Mouse (Mus musculus): Measurements from ENCODE around the gene Mat2a.
A peak's percentile ranks its signal among the peaks of the same experiment; 100 is the strongest.
"Not testable (repeated sequence)": the region's sequence is repeated elsewhere in the genome, so short reads cannot be mapped to it uniquely, and the experiment has no call there.

Gene Mat2a

DNA sequence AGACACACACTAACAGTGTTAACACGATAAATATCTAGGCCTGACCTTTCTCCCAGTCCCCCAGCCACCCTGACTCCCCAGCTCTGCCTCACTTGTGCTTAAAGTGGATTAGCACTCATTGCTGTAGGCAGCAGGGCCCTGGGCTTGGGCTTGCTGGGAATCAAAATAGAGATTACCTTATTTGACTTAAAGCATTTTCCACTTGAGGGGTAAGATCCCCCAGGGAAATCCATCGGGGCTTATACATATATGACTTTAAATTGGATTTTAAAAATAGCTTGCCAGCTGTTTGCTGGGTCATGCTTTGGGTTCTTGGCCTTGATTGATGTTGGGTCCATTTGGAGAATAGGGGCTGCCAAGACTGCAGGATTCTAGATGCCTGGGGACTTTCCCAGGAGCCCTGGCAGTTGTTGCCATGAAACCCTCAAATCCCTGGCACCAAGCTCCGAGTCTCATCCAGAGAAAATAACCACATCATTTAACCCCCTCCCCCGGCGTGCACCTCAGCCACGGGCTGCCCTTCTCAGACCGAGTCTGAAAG, 15.5 kb upstream of the Mat2a start:
- no peak for DNase-seq

DNA sequence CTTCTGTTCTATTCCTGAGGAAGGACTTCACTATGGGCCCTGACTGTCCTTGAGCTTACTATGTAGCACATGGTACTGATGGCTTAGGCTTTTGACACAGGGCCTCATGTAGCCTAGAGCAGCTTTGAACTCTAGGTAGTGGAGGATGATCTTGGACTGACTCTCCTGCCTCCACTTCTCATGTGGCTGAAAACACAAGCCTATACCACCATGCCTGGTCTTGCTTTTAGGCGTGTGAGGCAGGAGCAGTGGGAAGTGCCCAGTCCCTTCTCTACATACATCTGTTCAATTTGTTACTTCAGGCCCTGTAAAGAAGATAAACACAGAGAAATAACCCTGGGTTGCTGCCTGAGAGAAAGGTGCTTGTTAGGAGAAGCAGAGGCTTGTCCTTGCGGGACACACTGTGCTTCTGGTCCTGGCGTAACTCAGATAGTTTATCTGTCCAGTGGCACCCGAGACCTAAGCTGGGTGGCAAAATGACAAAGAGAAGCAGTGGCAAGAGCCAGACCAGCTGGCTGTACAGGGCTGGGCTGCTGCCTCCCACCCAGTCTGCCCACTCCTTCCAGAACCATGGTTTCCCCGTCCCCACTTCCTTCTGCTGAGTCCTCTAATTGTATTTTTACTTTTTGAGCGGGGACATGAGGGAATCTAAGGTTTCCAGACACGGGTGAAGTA, 14.9 kb upstream of the Mat2a start:
- DNase-seq = no peak

DNA sequence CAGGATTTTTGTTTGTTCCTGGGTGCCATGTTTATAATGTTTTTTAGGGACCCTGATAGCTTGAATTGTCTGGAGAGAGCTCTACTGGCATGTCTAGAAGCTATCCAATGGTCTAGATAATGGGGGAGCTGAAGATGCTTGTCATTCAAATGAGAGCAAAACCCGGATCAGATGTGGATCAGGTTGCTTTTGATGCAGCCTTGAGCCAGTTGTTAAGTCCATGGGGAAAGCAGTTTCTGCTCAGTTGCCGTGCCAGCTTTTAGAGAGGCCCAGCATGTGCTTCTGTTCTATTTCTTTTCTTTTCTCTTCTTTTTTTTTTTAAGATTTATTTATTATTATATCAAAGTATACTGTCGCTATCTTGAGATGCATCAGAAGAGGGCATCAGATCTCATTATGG, 14.2 kb upstream of the Mat2a start:
- no peak for DNase-seq

GRCm38 (mm10) chr6:72452329-72452728, 13.0 kb upstream of the Mat2a start:
- no peak for DNase-seq

- not testable (repeated sequence) for DNase-seq
Measured at GRCm38 (mm10) chr6:72451778-72452177, 12.4 kb upstream of the Mat2a start.

DNA sequence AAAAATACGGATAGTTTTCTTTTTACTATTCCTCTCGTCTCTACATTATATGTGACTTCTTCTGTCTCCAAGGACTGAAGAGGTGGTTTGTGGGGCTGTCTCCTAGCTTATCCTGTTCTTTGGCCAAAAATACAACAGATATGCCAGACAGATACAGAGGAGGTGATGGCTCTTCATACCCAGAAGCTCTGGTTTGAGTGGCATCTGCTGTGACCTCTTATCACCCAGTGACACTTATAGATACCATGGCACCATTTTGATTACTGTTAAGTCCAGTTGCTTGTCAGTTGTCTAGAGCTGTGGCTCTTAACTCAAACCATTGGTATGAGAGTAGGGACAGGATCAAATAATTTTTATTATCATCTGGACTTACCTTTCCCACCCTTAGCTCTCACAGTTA, 8.1 kb upstream of the Mat2a start:
- DNase-seq = no peak

- DNase-seq = no peak
Measured at GRCm38 (mm10) chr6:72445011-72445410, 5.7 kb upstream of the Mat2a start.

DNA sequence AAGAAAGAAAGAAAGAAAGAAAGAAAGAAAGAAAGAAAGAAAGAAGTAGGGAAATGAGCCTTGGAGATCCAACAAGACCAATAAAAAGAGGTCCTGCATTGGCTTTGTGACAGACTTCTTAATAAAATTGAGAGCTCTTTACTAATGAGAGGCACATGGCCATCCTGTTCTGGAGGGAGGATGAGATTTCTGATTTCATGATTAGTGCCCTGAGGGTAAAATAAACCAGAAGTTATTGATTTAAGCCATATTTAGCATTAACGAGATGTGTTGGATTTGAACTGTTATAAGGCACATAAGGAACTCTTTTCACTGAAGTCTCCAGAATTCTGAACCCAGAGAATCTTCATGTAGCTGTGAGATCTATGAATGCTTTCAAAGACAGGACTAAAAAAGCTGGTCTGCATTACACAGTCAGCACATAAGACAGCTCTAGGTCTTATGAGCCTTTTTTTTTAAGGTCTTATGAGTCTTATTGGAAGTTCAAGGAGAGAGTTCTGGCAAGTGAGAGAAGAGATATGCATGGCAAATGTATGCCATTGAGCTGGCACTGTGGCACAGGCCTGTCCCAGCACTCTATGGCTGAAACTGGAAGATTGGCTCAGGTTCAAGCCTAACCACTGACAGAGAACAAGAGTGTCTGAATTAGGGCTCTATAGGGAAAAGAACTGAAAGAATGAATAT, 3.7 kb upstream of the Mat2a start:
- DNase-seq = no peak

- DNase-seq = peak; percentile 28
Measured at GRCm38 (mm10) chr6:72440186-72440990, 1.0 kb upstream of the Mat2a start.

GRCm38 (mm10) chr6:72438862-72439354, 450 bp downstream of the Mat2a start:
- DNase-seq = peak; percentile 89

DNA sequence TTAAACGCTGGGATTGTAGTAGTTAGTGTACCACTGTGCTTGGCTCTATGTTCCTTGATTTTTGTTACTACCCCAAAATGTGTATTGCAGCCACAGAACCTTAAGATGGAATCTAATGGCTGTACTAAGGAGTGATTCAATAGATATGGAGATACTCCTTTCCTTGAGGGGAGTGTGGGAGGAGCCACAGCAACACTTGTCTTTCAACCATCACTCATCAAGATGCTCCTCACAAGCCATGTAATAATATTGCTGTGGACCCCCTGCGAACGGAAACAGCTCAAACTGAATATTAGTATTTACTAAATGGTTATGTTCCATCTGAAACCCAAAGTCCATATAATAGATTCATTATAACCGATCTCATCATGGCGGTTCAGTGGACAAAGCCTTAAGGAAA, 1.1 kb downstream of the Mat2a start:
- DNase-seq = no peak

DNA sequence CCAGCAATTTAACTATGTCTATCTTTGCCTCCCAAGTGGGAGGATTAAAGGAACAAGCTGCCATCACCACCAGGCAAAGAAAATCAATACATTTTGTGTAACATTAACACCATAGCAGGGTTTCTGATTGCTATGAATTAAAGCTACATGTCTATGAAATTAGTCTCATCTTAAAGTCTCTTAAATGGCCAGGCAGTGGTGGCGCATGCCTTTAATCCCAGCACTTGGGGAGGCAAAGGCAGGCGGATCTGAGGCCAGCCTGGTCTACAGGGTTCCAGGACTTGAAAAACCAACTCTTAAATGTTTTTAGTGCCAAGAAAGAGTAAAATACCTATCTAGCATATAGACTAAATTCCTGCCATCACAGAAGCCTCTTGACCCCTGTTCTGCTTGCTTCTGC, 7.2 kb downstream of the Mat2a start:
- no peak for DNase-seq

DNA sequence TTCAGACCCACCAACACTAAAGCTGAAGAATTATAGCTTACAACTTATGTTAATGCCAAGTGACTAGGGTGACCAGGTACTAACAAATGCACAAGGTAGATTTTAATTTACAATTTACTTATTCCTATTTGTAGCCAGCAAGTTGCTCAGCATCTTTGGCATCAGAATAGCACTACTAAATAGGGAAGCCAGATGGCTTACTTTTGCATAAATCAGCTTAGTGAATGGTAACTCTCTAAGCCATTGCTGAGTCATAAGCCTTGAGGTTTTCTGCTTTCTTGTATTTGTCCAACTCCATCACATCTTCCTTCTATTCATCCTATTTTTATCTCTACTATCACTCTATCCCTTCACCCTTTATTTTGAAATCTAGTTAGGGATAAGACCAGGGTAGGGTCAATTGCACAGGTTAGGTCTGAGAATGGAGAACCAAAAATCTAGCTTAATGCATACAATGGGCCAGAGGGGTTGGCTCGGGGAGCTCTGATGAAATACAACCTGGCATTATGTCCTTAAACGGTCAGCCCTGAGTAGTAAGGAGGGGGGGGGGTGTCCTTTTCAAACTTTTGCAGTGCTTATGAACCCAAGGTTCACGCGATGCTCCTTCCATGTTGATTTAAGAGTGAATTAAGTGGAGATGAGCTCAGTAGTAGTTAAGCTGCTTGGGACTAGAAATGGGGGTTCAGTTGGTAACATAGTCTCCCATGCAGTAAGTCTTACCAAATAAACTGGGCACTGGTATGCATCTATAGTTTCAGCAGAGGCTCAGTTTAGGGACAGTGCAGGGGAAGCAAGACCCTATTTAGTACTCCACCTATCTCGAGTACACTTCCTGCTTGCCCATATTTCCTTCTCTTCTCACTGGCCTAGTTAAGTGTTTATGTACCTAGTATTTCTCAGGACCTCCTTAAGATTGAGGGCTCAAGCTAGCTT, 8.1 kb downstream of the Mat2a start:
- no peak for DNase-seq

DNA sequence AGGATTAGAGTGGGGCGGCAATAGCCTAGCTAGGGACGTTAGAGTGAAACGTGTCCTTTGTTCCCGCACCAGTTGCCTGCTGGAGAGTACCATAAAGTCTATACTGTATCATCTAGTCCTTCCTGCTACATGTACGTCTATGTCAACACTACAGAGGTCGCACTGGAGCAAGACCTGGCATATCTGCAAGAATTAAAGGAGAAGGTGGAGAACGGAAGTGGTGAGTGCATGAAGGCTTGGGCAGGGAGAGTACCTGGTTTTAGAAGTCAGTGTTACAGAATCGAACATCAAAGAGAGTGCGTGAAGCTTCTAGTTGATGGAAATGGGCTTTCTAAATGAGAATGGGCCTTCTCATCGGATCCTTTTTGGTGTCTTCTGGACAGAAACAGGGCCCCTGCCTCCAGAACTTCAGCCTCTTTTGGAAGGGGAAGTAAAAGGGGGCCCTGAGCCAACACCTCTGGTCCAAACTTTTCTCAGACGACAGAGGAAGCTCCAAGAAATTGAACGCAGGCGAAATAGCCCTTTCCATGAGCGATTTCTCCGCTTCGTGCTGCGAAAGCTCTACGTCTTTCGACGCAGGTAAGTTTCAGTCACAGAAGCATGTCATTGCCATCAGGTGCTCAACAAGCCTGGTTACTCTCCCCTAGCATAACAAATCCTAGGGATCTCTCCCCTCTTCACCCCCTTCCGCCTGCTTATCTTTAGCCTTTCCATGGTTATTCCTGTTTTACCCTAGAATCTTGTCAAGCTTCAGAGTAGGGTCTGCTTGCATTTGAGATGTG, 10.1 kb downstream of the Mat2a start:
- no peak for DNase-seq

DNA sequence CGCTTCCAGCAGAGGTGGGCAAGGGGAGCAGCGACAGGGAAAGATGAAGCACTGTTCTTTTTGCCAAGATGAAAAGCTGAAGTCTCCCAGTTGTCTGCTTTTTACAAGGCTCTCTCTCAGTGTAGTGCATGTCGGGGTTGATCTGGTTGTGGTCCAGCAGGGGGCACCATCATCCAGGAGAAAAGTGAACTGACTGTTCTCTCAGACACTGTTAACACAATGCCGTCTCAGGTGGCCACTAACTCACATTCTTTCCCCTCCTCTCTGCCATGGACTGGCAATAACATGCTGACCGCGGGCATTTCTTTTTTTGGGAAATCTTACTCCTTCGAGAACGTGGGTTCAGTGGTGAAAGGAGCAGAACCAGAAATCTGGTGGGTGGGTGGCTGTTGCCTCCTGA, 11.3 kb downstream of the Mat2a start:
- DNase-seq = peak; percentile 82

GRCm38 (mm10) chr6:72425646-72426045, 13.7 kb downstream of the Mat2a start:
- no peak for DNase-seq

GRCm38 (mm10) chr6:72420901-72421300, 18.5 kb downstream of the Mat2a start:
- no peak for DNase-seq

DNA sequence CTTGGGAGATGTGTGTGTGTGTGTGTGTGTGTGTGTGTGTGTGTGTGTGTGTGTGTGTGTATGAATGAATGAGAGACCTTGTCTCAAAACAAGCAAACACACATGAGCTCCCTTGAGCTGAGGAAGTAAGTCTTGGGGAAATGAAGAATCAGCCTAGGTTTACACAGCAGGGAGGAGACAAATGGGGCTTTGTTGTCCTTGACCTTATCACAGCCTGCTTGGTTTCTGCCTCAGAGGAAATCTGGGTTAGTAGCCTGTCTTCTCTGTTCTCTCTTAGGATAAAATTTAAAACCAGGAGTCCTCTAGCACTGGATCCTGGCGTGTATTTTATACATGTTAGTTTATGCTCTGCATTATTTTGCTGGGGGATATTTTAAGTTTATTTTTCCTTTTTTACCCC, 19.6 kb downstream of the Mat2a start:
- DNase-seq = no peak

DNA sequence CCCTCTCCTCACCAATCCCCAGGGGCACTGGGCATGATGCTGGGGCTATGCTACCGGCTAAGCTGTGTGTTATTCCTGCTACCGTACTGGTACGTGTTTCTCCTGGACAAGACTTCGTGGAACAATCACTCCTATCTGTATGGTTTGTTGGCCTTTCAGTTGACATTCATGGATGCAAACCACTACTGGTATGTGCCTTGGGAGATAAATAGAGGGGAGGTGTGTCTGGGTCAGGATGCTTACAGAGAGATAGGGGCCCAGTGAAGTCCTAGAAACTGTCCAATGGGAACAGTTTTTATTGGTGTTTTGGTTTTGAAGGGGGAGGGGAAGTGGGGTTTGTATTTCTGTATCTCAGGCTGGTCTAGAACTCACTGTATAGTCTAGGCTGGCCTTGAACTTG, 21.1 kb downstream of the Mat2a start:
- no peak for DNase-seq

DNA sequence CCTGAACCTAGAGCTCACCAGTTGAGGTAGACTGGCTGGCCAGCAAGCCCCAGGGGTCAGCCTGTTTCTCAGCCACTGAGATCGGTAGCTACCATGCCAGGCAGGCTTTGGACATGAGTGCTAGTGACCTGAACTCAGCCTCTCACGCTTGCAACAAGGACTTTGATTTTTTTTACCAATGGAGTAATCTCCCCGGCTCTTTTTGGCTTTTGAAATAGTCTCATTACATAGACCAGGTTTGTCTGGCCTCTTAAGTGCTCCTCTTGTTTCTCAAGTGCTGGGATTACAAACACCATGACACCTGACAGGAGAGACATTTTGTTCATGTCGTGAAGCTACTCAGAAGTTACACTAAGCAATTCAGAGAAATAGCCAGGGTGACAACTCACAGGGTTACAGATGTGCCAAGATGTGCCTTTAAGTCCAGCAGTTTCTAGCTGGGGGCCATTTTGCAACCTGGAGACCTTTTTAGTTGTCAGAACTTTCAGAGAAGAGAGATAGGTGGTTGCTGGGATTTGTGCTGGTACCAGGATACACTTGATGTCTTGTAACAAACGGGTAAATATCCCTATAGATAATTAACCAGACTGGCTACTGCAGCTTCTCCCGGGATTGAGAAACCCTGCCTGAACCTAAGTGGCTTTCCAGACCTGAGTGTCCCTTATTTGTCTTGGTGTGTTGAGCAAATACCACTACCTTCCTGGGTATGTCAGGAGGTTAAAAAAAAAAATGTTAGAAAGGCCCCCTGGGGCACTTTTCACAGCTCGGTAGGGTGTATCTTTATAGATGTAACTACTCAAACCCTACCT, 23.2 kb downstream of the Mat2a start:
- no peak for DNase-seq

DNA sequence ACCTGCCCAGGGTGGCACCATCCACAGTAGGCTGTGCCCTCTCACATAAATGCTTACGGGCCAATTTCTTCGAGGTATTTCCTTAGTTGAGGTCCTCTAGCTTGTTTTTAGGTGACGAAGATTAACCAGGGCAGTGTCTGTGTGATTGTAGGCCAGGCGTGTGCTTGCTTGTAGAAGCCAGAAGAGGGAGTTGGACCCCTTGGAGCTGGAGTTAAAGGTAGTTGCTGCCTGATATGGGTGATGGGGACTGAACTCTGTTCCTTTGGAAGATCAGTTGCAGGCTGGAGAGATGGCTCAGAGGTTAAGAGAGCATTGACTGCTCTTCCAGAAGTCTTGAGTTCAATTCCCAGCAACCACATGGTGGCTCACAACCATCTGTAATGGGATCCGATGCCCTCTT, 24.2 kb downstream of the Mat2a start:
- DNase-seq = no peak

Data from thymus, postnatal 14 days (tissue).